Mouse (Mus musculus) right cerebral cortex, postnatal 36 days (tissue): ENCODE measurements around the gene Sema6c.
A peak's percentile ranks its signal among the peaks of the same experiment; 100 is the strongest.
"Not testable (repeated sequence)": the region's sequence is repeated elsewhere in the genome, so short reads cannot be mapped to it uniquely, and the experiment has no call there.

Source experiments
- DNase-seq, 2 experiments: peaks; one replicate each; pipeline ENCODE4 v3.0.0; 2022; ENCODE audit warnings: low spot score in 2 of 2, mixed read lengths in 1 of 2

The Sema6c gene

DNA sequence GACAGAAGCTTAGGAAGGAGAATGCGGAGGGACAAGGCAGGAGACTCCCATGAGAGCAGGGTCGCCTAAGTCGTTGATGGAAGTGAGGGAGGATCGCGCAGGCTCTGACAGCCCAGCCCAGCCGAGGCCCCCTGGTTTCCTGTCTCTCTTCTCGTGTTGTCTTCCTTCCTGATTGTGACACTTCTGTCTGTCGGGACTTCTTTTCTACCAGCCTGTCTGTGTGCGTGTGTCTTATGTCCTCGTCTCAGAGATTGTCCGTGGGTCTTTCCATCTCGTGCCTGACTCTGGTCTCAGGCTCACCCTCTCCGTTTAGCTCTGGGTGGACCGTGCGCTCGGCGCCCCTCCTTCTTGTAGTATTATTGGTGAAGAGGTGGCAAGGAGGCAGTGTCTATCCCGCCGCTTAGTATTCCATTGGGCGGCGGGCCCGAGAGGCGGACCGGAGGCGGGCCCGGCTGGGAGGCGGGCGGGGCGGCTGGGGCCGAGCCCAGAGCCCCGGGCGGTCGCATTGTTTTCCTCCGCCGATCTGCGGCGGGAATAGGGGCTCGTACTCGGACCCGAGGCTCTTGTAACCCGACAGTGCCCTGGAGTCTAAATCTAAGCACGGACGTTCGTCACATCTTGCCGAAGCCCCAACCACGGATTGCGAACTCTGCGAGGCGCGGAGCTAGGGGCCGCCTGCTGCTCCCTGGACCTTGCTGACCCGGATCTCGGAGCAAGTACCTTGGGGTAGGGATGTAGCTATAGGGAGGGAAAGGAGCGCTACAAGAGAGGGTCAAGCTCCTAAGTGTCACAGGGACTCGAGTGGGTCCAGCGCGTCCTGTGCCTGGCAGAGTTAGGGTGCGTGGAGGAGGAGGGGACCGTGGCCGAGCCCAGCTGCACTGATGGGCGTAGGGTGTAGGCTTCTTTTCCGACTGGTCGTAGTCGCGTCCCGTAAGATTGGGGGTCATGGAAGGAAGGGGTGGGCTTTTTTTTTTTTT is at the start of gene Sema6c:
Sema6c (plus strand) TSS at position 471 of the 977 bp plus-strand sequence.
- peak; percentile 78 to 84 for DNase-seq

DNA sequence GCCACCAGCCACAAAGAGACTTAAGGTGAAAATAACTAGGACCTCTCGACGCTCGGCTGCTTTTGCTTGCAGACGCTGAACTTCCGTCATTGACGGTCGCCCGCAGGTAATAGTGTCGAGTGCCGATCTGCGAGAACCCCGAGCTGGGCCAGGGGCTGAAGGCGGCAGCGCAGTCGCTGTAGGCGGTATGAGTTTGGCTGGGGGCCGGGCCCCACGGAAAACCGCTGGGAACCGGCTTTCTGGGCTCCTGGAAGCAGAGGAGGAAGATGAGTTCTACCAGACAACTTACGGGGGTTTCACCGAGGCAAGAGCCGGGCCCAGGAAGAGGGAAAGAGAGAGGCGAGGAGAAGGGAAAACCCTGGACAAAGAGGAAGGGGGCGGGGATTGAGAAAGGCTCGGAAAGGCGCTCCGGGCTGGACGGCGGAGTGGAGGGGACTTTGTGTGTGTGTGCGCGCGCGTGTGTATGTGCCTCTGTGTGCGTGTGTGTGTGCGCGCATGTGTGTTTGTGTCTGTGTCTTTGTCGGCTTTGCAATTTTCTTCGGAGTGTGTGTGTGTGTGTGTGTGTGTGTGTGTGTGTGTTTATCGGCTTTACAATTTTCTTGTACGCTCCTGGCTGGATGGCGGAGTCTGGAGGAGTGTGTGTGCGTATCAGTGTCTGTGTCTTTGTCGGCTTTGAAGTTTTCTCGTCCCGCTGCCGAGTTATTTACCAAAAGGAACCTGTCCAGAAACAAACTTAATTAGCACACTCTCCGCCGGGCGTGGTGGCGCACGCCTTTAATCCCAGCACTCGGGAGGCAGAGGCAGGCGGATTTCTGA is 49.1 kb upstream of the Sema6c start, which contains the start of gene Vps72:
Vps72 (plus strand) TSS at position 112 of the 816 bp plus-strand sequence.
- DNase-seq, result peak; percentile 86 to 88

DNA sequence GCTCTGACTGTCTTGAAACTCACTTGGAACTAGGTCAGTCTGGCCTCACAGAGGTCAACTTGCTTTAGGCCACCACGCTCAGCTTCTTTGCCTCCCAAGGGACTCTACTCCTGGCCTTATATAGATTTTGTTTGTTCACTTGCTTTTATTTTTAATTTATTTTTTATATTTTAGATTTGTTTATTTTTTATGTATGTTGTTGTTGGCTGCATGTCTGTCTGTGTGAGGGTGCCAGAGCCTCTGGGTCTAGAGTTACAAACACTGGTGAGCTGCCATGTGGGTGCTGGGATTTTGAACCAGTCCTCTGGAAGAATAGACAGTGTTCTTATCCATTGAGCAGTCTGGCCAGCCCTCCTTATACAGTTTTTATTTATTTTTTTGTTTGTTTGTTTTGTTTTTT is 47.5 kb upstream of the Sema6c start:
- DNase-seq, result no peak

DNA sequence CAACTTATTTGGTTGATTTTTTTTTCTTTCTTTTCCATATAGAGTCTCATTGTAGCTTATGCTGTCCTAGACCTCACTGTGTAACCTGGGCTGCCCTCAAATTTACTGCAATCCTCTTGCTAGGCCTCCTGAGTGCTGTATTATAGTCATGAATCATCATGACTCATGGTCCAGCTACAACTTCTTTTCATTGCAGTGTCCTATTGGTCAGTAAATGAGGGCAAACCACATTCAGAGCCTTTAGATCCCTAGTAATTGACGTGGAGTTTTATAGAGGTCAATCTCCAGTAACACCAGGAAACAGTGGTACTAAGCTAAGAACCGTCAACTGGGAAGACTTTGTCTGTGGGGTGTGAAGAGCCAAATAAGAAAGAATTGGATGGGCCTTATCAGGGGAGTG is 42.5 kb upstream of the Sema6c start:
- no peak for DNase-seq

DNA sequence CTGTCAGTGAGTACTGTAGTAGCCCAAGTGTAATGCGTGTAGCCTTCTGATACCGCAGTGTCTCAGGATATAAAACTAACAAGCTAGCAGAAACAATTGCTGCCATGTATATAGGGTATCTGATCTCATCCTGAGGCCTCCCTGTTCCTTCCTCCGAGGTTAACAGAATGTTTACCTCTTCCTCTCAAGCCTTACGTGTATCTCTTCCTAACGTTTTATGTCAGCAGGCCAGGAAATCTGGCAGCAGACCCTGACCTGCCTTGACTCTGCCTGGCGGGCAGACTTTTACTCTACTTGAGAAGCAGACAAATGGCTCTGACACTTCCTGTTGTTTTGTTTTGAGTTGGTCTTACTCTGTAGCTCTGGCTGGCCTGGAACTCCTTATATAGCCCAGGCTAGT is 38.7 kb upstream of the Sema6c start:
- no peak for DNase-seq

DNA sequence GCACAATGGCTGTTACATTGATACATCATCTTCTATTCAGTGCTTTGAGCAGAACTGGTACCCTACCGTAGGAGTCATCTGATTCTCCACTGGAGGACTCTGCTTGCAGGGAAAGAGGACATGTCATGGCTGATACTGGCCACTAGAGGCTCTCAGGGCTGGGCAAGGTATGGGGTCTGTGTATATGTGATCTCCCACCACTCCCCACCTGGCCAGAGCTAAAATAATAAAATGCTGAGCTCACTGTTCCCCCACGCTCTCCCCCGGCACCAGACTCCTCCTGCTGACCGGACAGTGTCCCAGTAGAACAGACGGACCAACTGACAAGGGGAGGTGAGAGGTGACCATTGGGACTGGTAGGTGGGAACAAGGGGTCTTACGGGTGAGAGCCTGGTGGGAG is 36.0 kb upstream of the Sema6c start, which contains the start of gene Tmod4:
Tmod4 (plus strand) TSS at position 231 of the 400 bp plus-strand sequence.
- DNase-seq, result no peak

DNA sequence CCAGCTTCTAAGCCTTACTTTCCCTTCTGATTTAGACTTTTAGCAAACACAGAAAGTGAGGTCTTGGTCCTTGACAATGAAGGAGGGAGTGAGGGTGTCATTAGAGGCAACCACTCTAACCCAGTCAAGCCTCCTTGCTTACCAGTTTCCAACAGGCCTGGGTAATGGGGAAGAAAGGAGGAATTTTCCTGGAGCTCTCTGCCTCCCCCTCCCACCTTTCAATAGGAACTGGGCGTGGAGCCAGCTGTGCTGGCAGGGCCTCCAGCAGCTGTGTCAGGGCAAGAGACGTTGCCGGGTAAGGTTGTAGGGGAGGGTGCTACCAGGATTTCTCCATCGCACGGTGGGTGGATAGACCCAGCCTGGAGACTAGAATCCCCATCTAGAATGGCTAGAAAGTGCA is 35.3 kb upstream of the Sema6c start:
- DNase-seq, result no peak

DNA sequence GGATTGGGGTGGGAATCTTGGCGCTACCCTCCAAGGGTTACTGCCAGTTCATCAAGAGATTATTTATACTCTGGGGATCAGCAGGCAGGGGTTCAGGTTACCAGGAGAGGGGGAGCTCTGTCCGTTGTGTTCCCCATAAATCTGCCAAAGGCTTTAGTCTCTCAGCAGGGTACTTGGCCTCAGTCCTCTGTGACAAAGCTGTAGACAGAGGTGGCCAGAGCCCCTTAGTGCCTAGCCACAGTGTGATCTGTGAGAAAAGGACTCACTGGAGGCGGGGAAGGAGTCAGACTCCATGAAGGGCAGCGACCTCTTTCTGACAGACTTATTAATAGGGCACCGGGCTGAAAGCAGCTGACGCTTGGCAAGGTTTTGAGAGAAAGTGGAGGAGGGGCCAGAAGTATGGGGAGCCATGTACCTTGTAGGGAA is 31.0 kb upstream of the Sema6c start:
- DNase-seq, result no peak

DNA sequence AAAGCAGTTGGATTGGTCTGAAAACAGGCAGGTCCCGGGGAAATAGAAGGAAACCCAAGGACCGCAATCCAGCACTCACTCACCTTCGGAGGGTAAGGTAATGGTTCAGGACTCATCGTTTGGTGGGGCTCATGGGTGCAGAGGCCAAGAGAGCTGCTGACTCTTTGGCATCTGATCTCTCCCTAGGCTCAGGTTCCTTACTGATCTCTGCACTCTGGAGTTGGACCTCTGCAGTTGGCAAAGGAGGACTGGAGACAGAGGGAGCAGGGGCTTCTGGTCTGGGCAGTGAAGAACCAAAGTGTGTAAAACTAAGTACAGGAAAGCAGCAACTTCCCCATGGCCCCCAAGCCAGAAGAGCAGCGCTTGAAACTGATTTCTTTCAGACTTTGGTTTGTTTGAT is 30.2 kb upstream of the Sema6c start:
- no peak for DNase-seq

DNA sequence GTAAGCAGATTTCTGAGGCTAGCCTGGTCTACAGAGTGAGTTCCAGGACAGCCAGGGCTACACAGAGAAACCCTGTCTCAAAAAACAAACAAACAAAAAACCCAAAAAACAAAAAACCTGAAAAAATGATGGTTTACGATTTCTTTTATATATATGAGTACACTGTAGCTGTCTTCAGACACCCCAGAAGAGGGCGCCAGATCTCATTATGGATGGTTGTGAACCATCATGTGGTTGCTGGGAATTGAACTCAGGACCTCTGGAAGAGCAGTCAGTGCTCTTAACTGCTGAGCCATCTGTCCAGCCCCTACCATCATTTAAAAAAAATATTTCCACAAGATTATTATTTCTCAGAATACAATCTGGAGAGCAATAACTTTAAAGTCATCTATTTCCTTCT is 27.9 kb upstream of the Sema6c start:
- DNase-seq, result not testable (repeated sequence)

DNA sequence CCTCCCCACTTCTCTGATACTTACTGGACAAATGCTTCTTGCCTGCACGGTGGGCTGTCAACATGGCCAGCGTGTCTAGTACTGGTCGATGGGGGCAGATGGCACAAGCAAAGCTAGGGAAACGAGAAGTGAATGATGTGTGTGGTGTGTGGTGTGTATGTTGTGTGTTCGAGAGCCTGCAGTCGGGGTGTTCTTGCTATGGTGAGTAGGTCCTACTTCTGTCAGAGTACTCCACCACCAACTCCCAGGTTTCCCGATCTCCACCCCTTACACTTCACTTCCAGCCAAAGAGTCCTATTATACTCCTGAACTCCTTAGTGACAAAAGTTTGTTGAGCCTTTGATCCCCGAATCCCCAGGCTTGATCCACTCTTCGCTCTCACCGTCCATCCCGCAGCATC is 27.1 kb upstream of the Sema6c start:
- DNase-seq, result no peak

DNA sequence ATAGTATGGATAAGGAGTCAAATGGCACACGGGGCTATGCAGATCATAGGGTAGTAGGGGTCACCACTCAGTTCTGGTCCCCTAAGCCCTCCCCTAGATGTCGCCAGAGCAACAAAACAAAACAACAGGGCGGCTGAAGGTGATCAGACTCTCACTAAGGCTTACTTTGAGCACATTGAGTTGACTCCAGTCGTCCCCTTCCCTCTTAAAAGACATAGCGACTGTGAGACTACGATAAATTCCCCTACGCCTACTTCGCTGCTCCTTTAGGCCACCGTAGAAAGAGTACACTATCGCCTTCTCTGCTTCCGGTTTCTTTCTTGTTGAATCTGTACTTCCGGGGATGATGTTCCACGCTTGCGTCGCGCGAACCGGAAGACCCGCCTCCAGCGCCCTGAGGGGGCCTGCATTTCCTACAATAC is 26.6 kb upstream of the Sema6c start, which contains the start of the genes Scnm1 and Lysmd1:
Scnm1 (minus strand) TSS at position 332 of the 422 bp plus-strand sequence.
Lysmd1 (plus strand) TSS at position 409 of the 422 bp plus-strand sequence.
- DNase-seq, result peak; percentile 92 to 93

DNA sequence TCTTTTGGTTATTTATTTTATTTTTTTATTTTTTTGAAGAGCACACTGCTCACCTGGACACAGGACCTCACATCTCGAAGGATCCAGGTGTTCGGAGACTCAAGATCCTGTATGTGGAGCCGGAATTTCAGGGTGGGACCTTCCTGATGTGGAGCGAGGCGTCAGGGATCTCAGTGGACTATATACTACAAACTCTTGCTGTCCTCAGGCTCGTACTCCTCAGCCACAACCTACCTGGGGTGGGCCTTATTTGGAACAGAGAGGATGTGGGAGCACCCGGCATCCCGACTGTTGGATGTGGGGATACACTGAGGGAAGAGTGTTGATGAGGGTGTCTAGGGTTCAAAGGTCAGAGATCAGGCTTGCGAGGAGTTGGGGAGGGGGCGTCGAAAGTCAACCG is 26.1 kb upstream of the Sema6c start:
- DNase-seq, result not testable (repeated sequence)

DNA sequence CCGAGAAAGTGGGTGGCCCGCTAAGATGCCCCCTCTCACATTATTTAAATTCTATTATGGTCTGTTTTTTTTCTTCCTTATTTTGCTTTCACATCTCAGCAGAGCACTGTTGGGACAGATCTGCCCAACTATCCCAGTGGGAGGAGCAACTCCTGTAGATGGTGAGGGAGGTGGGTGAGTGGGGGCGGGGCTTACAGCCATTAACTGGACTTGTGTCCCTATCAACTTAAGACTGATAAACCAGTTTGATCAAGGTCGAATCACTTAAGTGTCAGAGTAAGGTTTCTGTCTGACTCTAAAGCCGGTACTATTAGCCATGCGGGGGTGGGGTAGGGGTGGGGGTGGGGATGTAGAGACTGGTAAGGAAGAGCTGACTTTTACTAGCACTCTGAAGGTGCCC is 25.2 kb upstream of the Sema6c start:
- DNase-seq, result peak in 1 of 2 experiments; percentile 46

DNA sequence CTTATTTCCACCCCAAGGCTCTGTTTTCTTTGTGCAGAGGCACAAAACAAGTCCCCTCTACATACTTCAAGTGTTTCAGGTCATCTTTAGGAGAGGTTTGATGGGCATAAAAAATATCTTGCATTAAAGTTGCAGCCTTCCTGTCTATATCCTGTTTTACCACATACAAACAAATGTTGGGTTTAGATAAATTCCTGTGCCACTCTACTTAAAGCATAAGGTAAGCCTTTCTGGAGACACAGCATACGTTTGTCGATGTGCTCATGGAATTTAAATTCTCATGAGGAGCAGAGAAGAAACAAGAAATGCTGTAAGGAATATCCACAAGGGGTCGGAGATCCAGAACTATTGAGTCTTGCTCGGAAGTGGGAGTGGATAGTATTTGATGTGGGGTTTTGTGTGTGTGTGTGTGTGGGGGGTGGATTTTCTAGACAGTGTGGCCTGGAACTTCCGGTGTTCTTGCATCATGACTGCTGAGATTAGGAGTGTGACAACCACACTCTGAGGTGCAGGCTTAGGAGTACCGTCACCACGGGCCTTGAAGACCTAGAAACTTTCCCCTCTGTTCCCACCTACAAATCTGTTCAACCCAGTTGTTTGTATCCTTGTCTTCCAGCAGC is 24.7 kb upstream of the Sema6c start:
- no peak for DNase-seq

DNA sequence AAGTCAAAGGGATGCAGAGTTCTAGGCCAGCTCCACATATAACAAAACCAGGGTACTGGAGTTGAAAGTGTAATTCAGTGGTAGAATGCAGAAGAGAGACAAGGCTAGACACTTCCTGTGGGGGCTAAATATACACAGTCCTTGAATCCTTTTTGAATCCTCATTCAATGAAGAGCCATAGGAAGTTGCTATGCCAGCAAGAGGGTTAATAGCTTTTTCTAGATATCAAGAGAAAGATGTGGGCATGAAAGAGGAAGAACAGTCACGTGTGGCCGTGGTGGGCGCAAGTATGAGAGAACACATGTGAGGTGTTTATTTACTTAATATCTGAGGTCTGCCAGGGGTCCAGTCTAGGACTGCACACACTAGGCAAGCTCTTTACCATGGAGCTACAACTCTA is 23.9 kb upstream of the Sema6c start:
- no peak for DNase-seq

DNA sequence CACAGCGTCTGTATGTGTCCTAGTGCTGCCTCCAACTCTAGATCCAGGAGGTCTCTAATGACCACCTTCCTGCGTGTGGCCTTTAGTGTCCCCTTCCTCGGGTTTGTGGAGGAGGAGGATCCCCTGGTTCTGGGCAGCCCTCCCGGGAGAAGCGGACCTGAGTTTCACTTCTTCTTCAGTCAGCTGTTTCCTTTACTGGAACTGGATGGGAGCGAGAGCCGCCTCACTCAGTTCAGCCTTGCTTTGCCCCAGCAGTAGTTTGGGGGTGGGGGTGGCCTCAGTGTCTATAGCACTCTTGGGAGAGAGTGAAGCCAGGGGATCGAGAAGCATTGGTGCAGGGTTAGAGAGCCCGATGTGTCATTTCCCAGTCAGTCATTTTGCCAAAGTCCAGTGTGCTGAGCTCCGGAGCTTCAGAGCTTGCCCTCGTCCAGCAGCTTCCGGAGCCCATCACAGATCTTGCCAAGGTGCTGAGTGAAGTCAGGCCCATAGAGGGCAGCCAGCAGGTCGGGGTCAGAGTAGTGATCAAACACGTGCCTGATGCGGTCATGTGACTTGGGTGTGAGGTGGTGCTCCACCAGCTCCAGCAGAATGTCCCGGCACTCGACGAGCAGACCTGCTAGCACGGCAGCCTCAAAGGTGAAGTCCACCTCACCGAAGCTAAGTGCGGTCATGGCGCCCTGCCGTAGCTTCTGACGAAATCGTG is 20.5 kb upstream of the Sema6c start:
- DNase-seq, result no peak

DNA sequence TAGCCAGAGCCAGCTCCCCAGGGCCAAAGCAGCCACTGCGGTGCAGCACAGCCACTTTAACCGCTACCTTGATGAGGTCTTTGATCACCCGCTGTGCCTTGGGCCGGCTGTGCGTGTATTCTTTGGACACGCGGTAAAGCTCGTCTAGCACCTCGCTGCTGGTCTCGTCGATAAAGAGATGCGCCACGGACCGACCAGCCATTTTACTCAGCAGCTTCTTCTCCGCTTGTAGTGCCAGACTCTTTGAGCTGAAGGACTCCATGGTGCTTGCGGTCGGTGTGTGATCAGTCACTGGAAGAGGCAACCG is 20.0 kb upstream of the Sema6c start:
- DNase-seq, result no peak

DNA sequence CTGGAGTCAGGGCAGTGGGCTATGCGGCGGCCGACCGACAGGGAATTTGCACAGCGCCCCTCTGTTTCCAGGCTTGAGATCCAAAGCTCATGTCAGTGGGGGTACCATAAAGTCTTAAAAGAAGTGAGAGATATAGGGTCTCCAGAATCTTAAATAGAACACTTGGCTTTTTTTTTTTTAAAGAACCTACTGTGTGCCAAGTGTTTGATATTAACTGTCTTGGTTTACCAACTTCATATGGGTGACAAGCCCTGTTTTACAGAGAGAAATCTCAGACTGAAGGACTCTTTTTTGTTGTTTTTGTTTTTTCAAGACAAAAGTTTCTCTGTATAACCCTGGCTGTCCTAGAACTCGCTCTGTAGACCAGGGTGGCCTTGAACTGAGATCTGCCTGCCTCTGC is 19.5 kb upstream of the Sema6c start:
- DNase-seq, result no peak

DNA sequence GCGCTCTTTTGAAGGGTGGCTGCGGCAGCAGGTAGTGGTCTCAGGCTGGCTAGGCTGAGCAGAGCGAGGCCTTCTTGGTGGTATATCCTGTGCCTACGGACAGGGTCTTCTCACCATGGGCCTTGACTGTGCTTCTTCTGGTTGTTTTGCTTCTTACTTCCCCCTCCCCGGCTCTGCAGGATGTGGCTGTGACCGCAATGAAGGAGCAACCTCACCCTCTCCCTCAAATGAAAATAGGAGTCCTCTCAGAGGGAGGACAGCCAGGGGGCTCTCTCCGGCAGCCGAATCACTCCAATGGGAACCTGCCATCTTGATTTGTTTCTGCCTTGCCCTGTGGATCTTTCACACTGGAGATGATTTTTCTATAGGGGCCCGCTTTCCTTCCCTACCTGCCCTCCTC is 18.8 kb upstream of the Sema6c start:
- DNase-seq, result no peak

DNA sequence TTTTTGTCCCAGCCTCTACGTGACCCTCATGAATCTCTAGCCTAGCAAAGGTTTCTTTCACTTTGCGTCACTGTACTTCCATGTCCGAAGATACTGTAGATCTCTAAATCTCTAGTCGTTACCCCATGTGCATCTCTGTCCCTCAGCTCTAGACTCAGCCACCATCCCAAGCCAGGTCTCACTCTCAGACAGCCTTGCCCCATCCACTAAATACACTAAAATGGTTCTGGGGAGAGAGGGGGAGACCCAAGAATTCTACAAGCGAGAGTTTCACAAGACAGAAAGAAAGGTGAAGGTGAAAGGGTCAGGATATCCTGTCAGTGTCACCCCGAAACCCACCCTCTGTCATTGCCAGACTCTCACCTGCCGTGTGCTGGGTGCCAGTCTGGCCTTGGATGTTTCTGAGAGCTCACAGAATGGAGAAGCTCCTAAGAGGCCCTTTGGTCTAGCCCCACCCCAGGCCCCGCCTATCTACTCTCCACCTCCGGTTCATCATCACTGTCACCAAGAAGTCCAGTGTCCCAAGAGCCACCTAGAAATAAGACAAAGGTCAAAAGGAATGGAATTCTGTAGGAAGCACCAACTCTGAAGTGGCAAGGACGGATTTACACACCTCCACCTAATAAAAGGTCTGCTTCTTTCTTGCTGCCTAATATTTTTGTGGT is 18.2 kb upstream of the Sema6c start, which contains the start of gene Tnfaip8l2:
Tnfaip8l2 (minus strand) TSS at position 409 of the 665 bp plus-strand sequence.
- DNase-seq, result no peak
